Mouse (Mus musculus) heart, embryonic 15.5 days (tissue): Measurements from ENCODE around the gene Tab1. TPM values are rescaled to one million over a fixed set of nuclear protein-coding genes. Genes with fewer than 3 reads are reported as not detected.

Experiments used
- ATAC-seq: fragments of 200-750 bp; cut with Nextera tagmentation; replicated peaks from 2 replicates; pipeline ENCODE4 v1.8.0; 2017; ENCODE audit warnings: low read depth, moderate TSS enrichment; ENCODE audit not compliant: insufficient number of reproducible peaks, insufficient read depth, low FRiP score
- H3K27ac ChIP-seq: fragments of 300-500 bp; sonication (generic); 2 replicates; pipeline ENCODE4 v1.5.1; 2015; ENCODE audit warnings: mild to moderate bottlenecking, inconsistent platforms
- H3K27me3 ChIP-seq: fragments of 300-500 bp; sonication (generic); 2 replicates; pipeline ENCODE4 v1.6.1; 2015; ENCODE audit warnings: inconsistent platforms
- H3K36me3 ChIP-seq: fragments of 300-500 bp; sonication (generic); 2 replicates; pipeline ENCODE4 v1.6.1; 2015; ENCODE audit warnings: mild to moderate bottlenecking, inconsistent platforms
- H3K4me1 ChIP-seq: fragments of 300-500 bp; sonication (generic); replicated peaks from 2 replicates; pipeline ENCODE4 v1.6.1; 2015; ENCODE audit warnings: inconsistent platforms
- H3K4me2 ChIP-seq: fragments of 300-500 bp; sonication (generic); 2 replicates; pipeline ENCODE4 v1.6.1; 2015; ENCODE audit warnings: inconsistent platforms, mild to moderate bottlenecking, moderate library complexity
- H3K4me3 ChIP-seq: fragments of 300-500 bp; sonication (generic); 2 replicates; pipeline ENCODE4 v1.5.1; 2015; ENCODE audit warnings: mild to moderate bottlenecking, inconsistent platforms
- H3K9ac ChIP-seq: fragments of 300-500 bp; sonication (generic); 2 replicates; pipeline ENCODE4 v1.6.1; 2015; ENCODE audit warnings: mild to moderate bottlenecking, inconsistent platforms
- H3K9me3 ChIP-seq: fragments of 300-500 bp; sonication (generic); replicated peaks from 2 replicates; pipeline ENCODE4 v1.6.1; 2016; ENCODE audit warnings: inconsistent platforms
- WGBS: fragments of 180-500 bp; shearing (Covaris S2); methylation state at CpG from one replicate; pipeline ENCODE4 v1.1.7; 2015; ENCODE audit warnings: mixed read lengths; 5-methylcytosine and 5-hydroxymethylcytosine counted together
- polyA plus RNA-seq: library from polyadenylated mRNA; unstranded; fragments of >200 nt; fragmentation: Nextera tagmentation; extraction: Ambion mirVana; gene quantifications from 2 replicates; pipeline ENCODE4 v1.2.1, GENCODE M21; 2015

Tab1 gene
- polyA plus RNA-seq, 1 experiment from 2014 or later: 25.0 TPM

DNA sequence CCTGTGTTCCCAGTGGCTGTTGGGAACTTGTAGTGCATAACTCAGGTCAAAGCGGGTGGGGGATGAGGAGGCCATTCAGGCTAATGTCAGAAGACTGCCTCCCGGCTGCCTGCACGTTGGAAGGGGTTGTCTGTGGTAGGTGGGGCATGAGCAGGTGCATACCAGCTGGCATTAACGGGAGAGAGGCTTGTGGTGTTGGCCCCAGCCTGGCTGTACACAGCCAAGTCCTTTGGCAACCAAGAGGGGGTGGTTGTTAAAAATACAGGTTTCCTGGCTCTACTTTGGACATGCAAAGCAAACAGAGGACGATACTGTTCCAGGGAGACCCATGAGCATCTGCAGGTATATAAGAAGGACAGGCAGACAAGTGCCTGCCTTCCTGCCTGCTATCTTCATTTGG lies 32.5 kb downstream of the Tab1 start:
- WGBS: 48% methylated on average over 5 of the region's 5 CpGs
- Histone ChIP-seq H3K36me3 (peaks cover 20% of the 10 kb centered on the region), H3K27me3 (peaks cover 7% of the 10 kb centered on the region; the same call in 1 of the 2 replicates), H3K4me2 (no peak overlapping the region), H3K9ac (no peak overlapping the region), H3K4me1 (peaks cover 5% of the 10 kb centered on the region; the same call in 1 of the 2 replicates), H3K4me3 (no peak overlapping the region), H3K9me3 (no peaks in the 10 kb centered on the region), H3K27ac (no peak overlapping the region)
- no peak for ATAC-seq

GRCm38 (mm10) chr15:80169484-80169883 lies 36.6 kb downstream of the Tab1 start:
- no peak overlapping the region for H3K4me3 ChIP-seq
- no peak overlapping the region for H3K27ac ChIP-seq
- peaks cover 19% of the 10 kb centered on the region for H3K4me1 ChIP-seq
- 94% methylated on average over 1 of the region's 1 CpGs for whole genome bisulfite sequencing
- H3K9ac ChIP-seq: no peak overlapping the region
- H3K9me3 ChIP-seq: no peaks in the 10 kb centered on the region
- H3K27me3 ChIP-seq: peaks cover 23% of the 10 kb centered on the region; the same call in 1 of the 2 replicates
- ATAC-seq: no peak
- H3K36me3 ChIP-seq: no peaks in the 10 kb centered on the region
- H3K4me2 ChIP-seq: no peak overlapping the region

GRCm38 (mm10) chr15:80170357-80170756 lies 37.4 kb downstream of the Tab1 start:
- no peak overlapping the region for H3K27ac ChIP-seq
- H3K27me3 ChIP-seq: peaks cover 32% of the 10 kb centered on the region; the same call in 1 of the 2 replicates
- no peak for ATAC-seq
- H3K4me3 ChIP-seq: no peak overlapping the region
- peaks cover 26% of the 10 kb centered on the region for H3K4me1 ChIP-seq
- H3K9ac ChIP-seq: no peak overlapping the region
- H3K9me3 ChIP-seq: no peaks in the 10 kb centered on the region
- H3K4me2 ChIP-seq: no peak overlapping the region
- no peaks in the 10 kb centered on the region for H3K36me3 ChIP-seq
- 29% methylated on average over 4 of the region's 4 CpGs for WGBS

DNA sequence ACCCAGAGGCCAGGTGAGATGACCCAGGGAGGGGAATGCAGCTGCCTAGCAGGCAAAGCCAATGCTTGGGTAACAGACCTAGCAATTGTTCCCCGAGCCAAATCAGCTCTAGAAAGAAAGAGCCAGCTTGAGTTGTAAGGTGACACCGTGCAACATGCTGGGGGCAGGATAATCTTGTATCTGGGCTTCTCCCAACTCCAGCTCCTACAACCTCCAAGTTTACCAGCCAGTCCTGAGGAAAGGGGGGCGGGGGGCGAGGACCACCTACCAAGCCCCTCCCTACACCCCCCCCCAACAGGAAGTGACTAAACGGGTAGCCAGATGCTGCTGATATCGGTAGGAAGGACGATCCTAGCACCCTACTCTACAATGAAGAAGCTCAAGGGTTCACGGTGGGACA lies 38.4 kb downstream of the Tab1 start:
- H3K9ac ChIP-seq: no peak overlapping the region
- WGBS: 5% methylated on average over 8 of the region's 8 CpGs
- H3K4me3 ChIP-seq: no peak overlapping the region
- no peak overlapping the region for H3K27ac ChIP-seq
- no peak overlapping the region; the same call in 1 of the 2 replicates for H3K4me2 ChIP-seq
- H3K36me3 ChIP-seq: no peaks in the 10 kb centered on the region
- no peak for ATAC-seq
- H3K27me3 ChIP-seq: peaks cover 39% of the 10 kb centered on the region; the same call in 1 of the 2 replicates
- H3K4me1 ChIP-seq: peaks cover 26% of the 10 kb centered on the region
- no peaks in the 10 kb centered on the region for H3K9me3 ChIP-seq

DNA sequence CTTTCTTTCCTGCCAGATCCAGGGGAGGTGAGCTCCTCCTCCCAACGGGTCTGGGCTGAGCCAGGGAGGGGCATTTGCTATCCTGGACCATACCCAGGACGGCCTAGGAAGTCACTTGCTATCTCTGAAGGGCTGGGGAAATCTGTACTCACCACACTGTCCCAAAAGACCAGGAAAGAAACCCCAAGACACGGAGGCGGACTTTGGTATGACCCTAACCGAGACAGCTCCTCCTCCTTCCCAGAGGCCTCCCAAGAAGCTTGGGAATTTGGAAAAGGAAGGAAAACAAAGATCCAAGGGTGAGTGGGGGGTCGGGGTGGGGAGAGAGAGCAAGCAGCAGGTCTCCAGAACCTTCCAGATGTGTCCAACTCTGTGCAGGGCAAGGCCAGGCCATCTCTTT lies 38.9 kb downstream of the Tab1 start:
- H3K27me3 ChIP-seq: peaks cover 39% of the 10 kb centered on the region; the same call in 1 of the 2 replicates
- H3K4me1 ChIP-seq: peaks cover 26% of the 10 kb centered on the region
- ATAC-seq: no peak
- WGBS: 26% methylated on average over 6 of the region's 6 CpGs
- no peak overlapping the region for H3K27ac ChIP-seq
- no peaks in the 10 kb centered on the region for H3K9me3 ChIP-seq
- H3K4me3 ChIP-seq: no peak overlapping the region
- no peak overlapping the region for H3K9ac ChIP-seq
- no peaks in the 10 kb centered on the region for H3K36me3 ChIP-seq
- H3K4me2 ChIP-seq: no peak overlapping the region; the same call in 1 of the 2 replicates

- ATAC-seq: peak; percentile 58
- Histone ChIP-seq H3K27me3 (peaks cover 39% of the 10 kb centered on the region; the same call in 1 of the 2 replicates), H3K36me3 (no peaks in the 10 kb centered on the region), H3K4me3 (peak within 1 kb of the TSS; percentile 70), H3K9ac (peak within 1 kb of the TSS; percentile 54), H3K27ac (peak within 1 kb of the TSS; percentile 49; the same call in 1 of the 2 replicates), H3K4me1 (peaks cover 26% of the 10 kb centered on the region), H3K9me3 (no peaks in the 10 kb centered on the region), H3K4me2 (peak within 1 kb of the TSS; percentile 98)
- 4% methylated on average over 52 of the region's 85 CpGs for WGBS
Measured at GRCm38 (mm10) chr15:80173001-80173771, 40.3 kb downstream of the Tab1 start, which contains the start of gene Mgat3. Gene Mgat3, plus strand, starts transcription at chr15:80173721.

DNA sequence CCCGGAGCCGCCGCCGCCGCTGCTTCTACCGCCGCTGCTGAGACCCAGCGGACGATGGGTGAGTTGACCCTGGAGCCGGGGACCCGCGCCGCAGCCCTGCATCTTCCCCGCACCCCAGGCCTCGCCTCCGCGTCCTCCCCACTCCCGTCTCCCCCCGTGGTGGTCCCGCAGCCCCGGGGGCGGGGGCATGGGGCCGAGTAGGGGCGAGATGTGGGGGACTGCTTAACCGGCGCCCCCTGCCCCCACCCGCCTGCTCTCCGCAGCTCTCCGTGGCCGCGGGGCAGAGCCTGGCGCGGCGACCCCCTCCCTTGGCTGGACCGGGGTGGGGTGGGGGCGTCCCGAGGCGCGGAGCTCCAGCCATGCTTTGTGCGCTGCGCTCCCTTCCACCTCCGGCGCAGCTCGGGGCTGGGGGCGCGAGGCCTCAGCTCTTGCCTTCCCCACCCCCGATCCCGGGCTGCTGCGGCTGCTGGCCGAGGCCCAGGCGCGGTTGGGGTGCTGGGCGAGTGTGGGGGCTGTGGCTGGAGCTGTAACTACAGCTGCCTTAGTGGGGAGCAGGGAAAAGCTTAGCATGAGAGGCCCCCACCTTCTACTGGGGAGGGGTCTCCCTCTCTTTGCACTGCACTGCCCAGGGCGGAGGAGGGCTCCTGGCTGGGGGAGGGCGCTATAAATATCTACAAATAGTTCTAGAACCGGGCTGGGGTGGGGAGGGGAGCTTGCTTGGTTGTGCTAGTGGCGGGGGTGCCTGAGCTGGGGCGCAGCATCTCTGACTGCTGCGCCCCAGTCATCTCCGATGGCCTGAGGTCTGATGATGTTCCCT lies 41.1 kb downstream of the Tab1 start:
- Histone ChIP-seq H3K9ac (peak overlapping the region; percentile 54), H3K4me3 (peak overlapping the region; percentile 70), H3K4me2 (peak overlapping the region; percentile 98), H3K27ac (peak overlapping the region; percentile 39; the same call in 1 of the 2 replicates), H3K36me3 (no peaks in the 10 kb centered on the region), H3K9me3 (no peaks in the 10 kb centered on the region), H3K4me1 (peaks cover 26% of the 10 kb centered on the region), H3K27me3 (peaks cover 39% of the 10 kb centered on the region; the same call in 1 of the 2 replicates)
- 1% methylated on average over 47 of the region's 60 CpGs for WGBS
- ATAC-seq: peak; percentile 21; the same call in 1 of the 2 replicates

GRCm38 (mm10) chr15:80174598-80174875 lies 41.6 kb downstream of the Tab1 start:
- no peaks in the 10 kb centered on the region for H3K9me3 ChIP-seq
- WGBS: 11% methylated on average over 5 of the region's 5 CpGs
- ATAC-seq: no peak
- H3K27ac ChIP-seq: no peak overlapping the region
- peak overlapping the region; percentile 70 for H3K4me3 ChIP-seq
- peaks cover 39% of the 10 kb centered on the region; the same call in 1 of the 2 replicates for H3K27me3 ChIP-seq
- H3K9ac ChIP-seq: peak overlapping the region; percentile 54
- peaks cover 26% of the 10 kb centered on the region for H3K4me1 ChIP-seq
- peak overlapping the region; percentile 98 for H3K4me2 ChIP-seq
- no peaks in the 10 kb centered on the region for H3K36me3 ChIP-seq

DNA sequence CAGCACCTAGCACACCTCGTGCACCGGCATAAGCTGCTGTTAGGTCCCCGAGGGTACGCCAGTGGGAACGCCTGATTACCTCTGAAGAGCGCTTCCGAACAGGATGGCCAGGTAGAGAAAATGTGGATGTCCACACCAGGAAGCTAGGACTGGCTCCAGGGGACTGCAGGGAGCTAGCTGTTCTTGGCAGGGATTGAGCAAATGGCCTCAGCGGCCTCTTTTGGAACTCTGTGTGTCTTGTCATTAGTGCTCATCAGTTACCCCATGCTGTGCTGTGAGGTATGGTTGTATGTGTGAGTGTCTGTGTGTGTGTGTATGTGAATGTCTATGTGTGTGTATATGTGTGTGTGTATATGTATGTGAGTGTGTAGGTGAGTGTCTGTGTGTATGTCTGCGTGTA lies 42.4 kb downstream of the Tab1 start:
- peaks cover 32% of the 10 kb centered on the region; the same call in 1 of the 2 replicates for H3K27me3 ChIP-seq
- WGBS: 72% methylated on average over 9 of the region's 9 CpGs
- no peak for ATAC-seq
- no peaks in the 10 kb centered on the region for H3K9me3 ChIP-seq
- H3K27ac ChIP-seq: no peak overlapping the region
- H3K4me1 ChIP-seq: peaks cover 26% of the 10 kb centered on the region
- H3K9ac ChIP-seq: no peak overlapping the region
- no peak overlapping the region for H3K4me3 ChIP-seq
- H3K36me3 ChIP-seq: no peaks in the 10 kb centered on the region
- H3K4me2 ChIP-seq: peak overlapping the region; percentile 98; the same call in 1 of the 2 replicates

DNA sequence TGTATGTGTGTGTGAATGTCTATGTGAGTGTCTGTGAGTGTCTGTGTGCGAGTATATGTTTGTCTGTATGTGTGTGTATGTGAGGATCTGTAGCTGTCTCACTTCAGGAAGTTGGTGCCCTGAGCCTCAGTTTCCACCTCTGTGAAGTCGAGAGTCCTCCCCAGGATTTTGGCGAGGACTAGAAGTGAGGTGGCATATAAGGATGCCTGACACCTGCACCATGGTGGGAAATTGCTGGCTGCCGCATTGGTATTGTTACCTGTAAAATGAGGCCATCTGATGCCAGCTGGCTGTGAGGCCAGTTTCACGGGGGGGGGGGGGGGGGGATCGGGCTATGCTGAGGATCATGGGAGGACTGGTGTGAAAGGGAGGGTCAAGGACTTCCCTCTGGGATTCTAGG lies 42.8 kb downstream of the Tab1 start:
- Histone ChIP-seq H3K9me3 (no peaks in the 10 kb centered on the region), H3K4me1 (peaks cover 26% of the 10 kb centered on the region), H3K27ac (no peak overlapping the region), H3K27me3 (peaks cover 32% of the 10 kb centered on the region; the same call in 1 of the 2 replicates), H3K4me3 (no peak overlapping the region), H3K36me3 (no peaks in the 10 kb centered on the region), H3K4me2 (no peak overlapping the region), H3K9ac (no peak overlapping the region)
- ATAC-seq: no peak
- WGBS: 72% methylated on average over 6 of the region's 6 CpGs

DNA sequence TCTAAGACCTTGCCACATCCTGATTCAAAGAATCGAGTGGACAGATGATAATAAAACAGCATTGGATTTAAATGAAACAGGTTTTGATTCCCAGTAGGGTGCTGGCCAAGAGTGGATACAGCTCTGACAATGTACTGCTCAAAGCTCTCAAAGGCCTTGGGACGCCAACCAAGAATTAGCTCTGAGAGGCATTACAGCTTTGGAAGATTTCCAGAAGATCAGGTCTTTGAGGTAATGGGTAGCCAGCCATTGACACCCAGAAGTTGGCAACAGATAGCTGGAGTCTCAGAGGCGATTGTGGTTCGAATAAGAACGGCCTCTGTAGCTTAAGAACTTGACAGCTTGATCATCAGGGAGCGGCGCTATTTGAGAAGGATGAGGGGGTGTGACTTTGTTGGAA lies 48.6 kb downstream of the Tab1 start:
- 78% methylated on average over 7 of the region's 7 CpGs for WGBS
- no peak overlapping the region for H3K9ac ChIP-seq
- no peaks in the 10 kb centered on the region for H3K4me1 ChIP-seq
- H3K27ac ChIP-seq: no peak overlapping the region
- no peak overlapping the region for H3K4me2 ChIP-seq
- no peaks in the 10 kb centered on the region for H3K27me3 ChIP-seq
- ATAC-seq: no peak
- H3K4me3 ChIP-seq: no peak overlapping the region
- H3K36me3 ChIP-seq: no peaks in the 10 kb centered on the region
- no peaks in the 10 kb centered on the region for H3K9me3 ChIP-seq
